Comparison of ENCODE assay signal across 9 mouse cellular contexts in the genomic region with DNA sequence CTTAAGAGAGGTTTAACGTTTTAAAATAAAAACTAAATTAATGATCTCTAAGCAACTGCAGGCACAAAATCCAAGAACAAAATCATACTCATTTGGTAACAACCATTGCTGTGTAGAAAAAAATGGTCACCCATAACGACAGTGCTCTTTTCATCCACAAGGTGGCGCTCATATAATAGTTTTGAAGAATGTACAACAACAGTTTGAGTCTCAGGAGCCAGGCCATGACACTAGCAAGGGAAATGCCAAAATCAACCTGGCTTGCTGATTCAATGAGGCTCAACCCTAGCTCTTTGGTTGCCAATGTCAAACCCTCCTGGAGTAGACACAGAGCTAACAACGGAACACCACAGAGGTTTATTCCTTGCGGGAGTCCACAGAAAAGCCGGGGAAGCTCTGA. TPM values are rescaled to one million over a fixed set of nuclear protein-coding genes. Genes with fewer than 3 reads are reported as not detected.
A peak's percentile ranks its signal among the peaks of the same experiment; 100 is the strongest.
DNase-seq lines count a peak whose midpoint lies in the region; ATAC-seq and TF ChIP-seq lines count a peak whose summit lies in the region.
"Had no signal": no experiment of that assay in that cellular context is flagged by ENCODE, and none has a peak within 500 bp of the region (broad histone marks: within the 10 kb centered on the region; RNA-seq: fewer than 3 reads in every experiment).

No protein-coding gene starts in this region.

- no peak for ATAC-seq in liver, embryonic 11.5 days (replicated peaks; ENCODE audit: low FRiP score)
- 0 out of 2 replicates have a peak, but pooled peaks have one; percentile 34 for ATAC-seq in forebrain, embryonic 14.5 days

- peaks cover 4% of the 10 kb centered on the region; the same call in 1 of the 2 replicates for H3K36me3 ChIP-seq in liver, embryonic 11.5 days (ENCODE audit: control insufficient read depth, insufficient read depth, low read length)
- no peaks in the 10 kb centered on the region for H3K36me3 ChIP-seq in forebrain, embryonic 14.5 days (ENCODE audit: control insufficient read depth, insufficient read depth, low read length)

- H3K27ac ChIP-seq in liver, embryonic 11.5 days (ENCODE audit: low read depth, low read length), result no peak overlapping the region
- no peak overlapping the region for H3K27ac ChIP-seq in forebrain, embryonic 14.5 days (ENCODE audit: low read depth, low read length)
- H3K27ac ChIP-seq: embryonic facial prominence, embryonic 13.5 days had no signal

- H3K9me3 ChIP-seq in liver, embryonic 11.5 days (ENCODE audit: control insufficient read depth, low read length), result no peaks in the 10 kb centered on the region
- H3K9me3 ChIP-seq in forebrain, embryonic 14.5 days (replicated peaks; ENCODE audit: control insufficient read depth, low read length), result no peaks in the 10 kb centered on the region
- H3K9me3 ChIP-seq: embryonic facial prominence, embryonic 13.5 days had no signal

- DNase-seq in liver, result peak; percentile 56
- no peak for DNase-seq in liver, embryonic 11.5 days (ENCODE audit: low spot score)
- DNase-seq in brain, embryonic 14.5 days (ENCODE audit: low read depth), result peak; percentile 82
- DNase-seq in forebrain, embryonic 14.5 days (ENCODE audit: low spot score), result peak; percentile 89
- DNase-seq in heart, postnatal 4 days, result peak; percentile 89
- DNase-seq in left cerebral cortex, postnatal 14 days (ENCODE audit: low spot score in 2 of 2), result peak; percentile 86 to 89
- peak; percentile 54 for DNase-seq in naive thymus-derived CD4-positive, alpha-beta T cell, adult 2 months (ENCODE audit: low read depth)
- DNase-seq in thymus, postnatal 25 days, result peak; percentile 59

- H3K4me3 ChIP-seq in liver, embryonic 11.5 days (ENCODE audit: low read depth, low read length), result no peak overlapping the region
- no peak overlapping the region for H3K4me3 ChIP-seq in forebrain, embryonic 14.5 days (ENCODE audit: low read depth, low read length)
- H3K4me3 ChIP-seq: embryonic facial prominence, embryonic 13.5 days had no signal

- H3K4me2 ChIP-seq in liver, embryonic 11.5 days, result no peak overlapping the region
- no peak overlapping the region for H3K4me2 ChIP-seq in forebrain, embryonic 14.5 days (ENCODE audit: low read length)
- H3K4me2 ChIP-seq: embryonic facial prominence, embryonic 13.5 days had no signal

- no peak for TF ChIP-seq POLR2A in brain, embryonic 14.5 days (IDR thresholded peaks at IDR 0.05; ENCODE audit: borderline replicate concordance, extremely low read depth, insufficient read depth, insufficient read length, poor library complexity, severe bottlenecking)

- 33% methylated on average over 6 of the region's 6 CpGs for WGBS in liver, embryonic 11.5 days
- 35% methylated on average over 6 of the region's 6 CpGs for WGBS in forebrain, embryonic 14.5 days

- intact Hi-C loops in left cerebral cortex, postnatal 14 days (cut with DNase I), result loop anchor here (1.0 to 10.0 kb wide), 3 partner anchors 160 to 766 kb away; no protein-coding TSS in a partner anchor

- H3K27me3 ChIP-seq in liver, embryonic 11.5 days (replicated peaks; ENCODE audit: control insufficient read depth, insufficient read depth, low read length), result no peaks in the 10 kb centered on the region
- H3K27me3 ChIP-seq in forebrain, embryonic 14.5 days (replicated peaks; ENCODE audit: control insufficient read depth, insufficient read depth, low read length), result no peaks in the 10 kb centered on the region
- H3K27me3 ChIP-seq: embryonic facial prominence, embryonic 13.5 days had no signal

- peak; percentile 56; the same call in 1 of the 2 replicates for TF ChIP-seq CTCF in brain, embryonic 14.5 days (IDR thresholded peaks at IDR 0.05; ENCODE audit: borderline replicate concordance, extremely low read depth, insufficient read depth, insufficient read length)

- no peaks in the 10 kb centered on the region for H3K4me1 ChIP-seq in liver, embryonic 11.5 days (replicated peaks; ENCODE audit: control insufficient read depth, insufficient read depth, low read length)
- H3K4me1 ChIP-seq in forebrain, embryonic 14.5 days (ENCODE audit: control insufficient read depth, insufficient read depth, low read length), result no peaks in the 10 kb centered on the region
- H3K4me1 ChIP-seq: embryonic facial prominence, embryonic 13.5 days had no signal

- no peak overlapping the region for H3K9ac ChIP-seq in liver, embryonic 11.5 days (ENCODE audit: low read depth, low read length)
- no peak overlapping the region for H3K9ac ChIP-seq in forebrain, embryonic 14.5 days (ENCODE audit: low read length)
- H3K9ac ChIP-seq: embryonic facial prominence, embryonic 13.5 days had no signal

RNA-seq across cellular contexts. Expression of a gene that starts 54.0 kb away (rescaled TPM):
- 9.1 and 9.8 TPM in 2 replicates for polyA plus RNA-seq in liver, embryonic 11.5 days (2014; fragmentation: Nextera tagmentation; extraction: Ambion mirVana)
- polyA plus RNA-seq in brain, embryonic 14.5 days (2012; rRNA removed), result 2.4 and 2.9 TPM in 2 replicates
- 2.6 and 3.4 TPM in 2 replicates for polyA plus RNA-seq in forebrain, embryonic 14.5 days (2014; fragmentation: Nextera tagmentation; extraction: Ambion mirVana)
- 100 to 1,000 TPM; 261 to 277 TPM for total RNA-seq in heart, postnatal 4 days (2021)
- 1 to 10 TPM; 1.7 TPM for total RNA-seq in left cerebral cortex, postnatal 14 days (2021)
